Mouse (Mus musculus): ENCODE results near the gene Mrrf.

DNA sequence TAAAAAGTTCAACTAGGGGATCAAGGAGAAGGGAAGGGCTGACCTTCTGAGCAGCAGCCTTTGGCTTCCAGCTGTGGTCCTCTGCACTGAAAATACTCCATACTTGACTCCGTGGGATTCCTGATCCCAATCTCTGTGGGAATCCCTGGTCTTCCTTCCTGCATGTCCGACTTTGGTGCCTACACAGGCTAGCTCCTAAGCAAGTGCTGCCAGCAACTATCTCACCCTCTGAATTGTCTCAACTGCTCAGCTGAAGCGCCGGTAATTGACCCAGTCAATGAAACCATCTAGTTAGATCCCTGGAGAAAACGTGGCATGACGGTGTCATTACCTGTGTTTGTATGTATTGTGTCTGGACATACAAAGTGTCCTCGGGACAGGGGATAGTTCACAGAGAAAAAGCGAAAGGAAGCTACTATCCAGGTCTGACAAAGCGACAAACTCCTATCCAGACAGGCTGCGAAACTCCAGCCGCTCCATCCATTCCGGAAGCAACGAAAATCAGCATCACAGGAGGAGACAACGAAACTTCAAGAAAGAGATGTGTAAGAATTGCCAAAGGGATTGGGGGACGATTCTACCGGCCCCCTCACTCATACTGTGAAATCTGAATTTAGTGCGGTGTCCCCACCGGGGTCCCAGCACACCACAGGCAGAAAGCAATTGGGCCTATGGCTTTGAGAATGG lies 38.9 kb upstream of the Mrrf start:
- no peak for TF ChIP-seq CTCF (IDR thresholded peaks at IDR 0.05; ENCODE audit: low read depth, low read length)
- no peak for TF ChIP-seq POLR2A (IDR thresholded peaks at IDR 0.05; ENCODE audit: borderline replicate concordance, low read depth, low read length)
